Mouse (Mus musculus): ENCODE measurements around the gene Spdye4a. TPM values are rescaled to one million over a fixed set of nuclear protein-coding genes. Genes with fewer than 3 reads are reported as not detected.
A peak's percentile ranks its signal among the peaks of the same experiment; 100 is the strongest.
"Not testable (repeated sequence)": the region's sequence is repeated elsewhere in the genome, so short reads cannot be mapped to it uniquely, and the experiment has no call there.

The Spdye4a gene
- polyA plus RNA-seq, 1 experiment, result not detected

DNA sequence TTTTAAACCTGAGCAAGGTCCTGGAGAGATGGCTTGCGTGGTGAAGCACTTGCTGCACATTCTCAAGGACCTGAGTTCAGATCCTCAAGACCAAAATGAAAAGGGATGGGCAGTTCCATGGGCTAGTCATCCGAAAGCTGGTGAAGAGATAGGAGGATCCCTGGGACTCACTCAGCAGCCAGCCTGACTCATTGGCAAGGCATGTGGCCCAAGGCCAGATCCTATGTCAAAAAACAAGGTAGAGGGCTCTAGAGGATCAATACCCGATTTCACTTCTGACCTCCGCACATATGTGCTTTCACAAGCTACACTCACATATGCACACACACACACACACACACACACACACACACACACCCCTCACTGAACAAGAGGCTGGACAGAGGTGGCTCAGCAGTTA lies 30.2 kb downstream of the Spdye4a start:
- no peak for DNase-seq (ENCODE audit: low read depth in 1 of 2, low spot score in 2 of 2)
- H3K4me3 ChIP-seq (ENCODE audit: extremely low read depth, insufficient read depth, insufficient read length), result no peak overlapping the region
- TF ChIP-seq POLR2A (IDR thresholded peaks at IDR 0.05; ENCODE audit: low read depth, low read length) (no peak), CTCF (IDR thresholded peaks at IDR 0.05; ENCODE audit: extremely low read depth, insufficient read depth, insufficient read length, insufficient replicate concordance) (no peak)
- H3K27ac ChIP-seq (ENCODE audit: insufficient read depth, low read length), result no peak overlapping the region
- 83% methylated on average over 4 of the region's 4 CpGs for WGBS
- no peaks in the 10 kb centered on the region for H3K36me3 ChIP-seq (ENCODE audit: control insufficient read depth, insufficient read depth, low read length)
- H3K27me3 ChIP-seq (ENCODE audit: control insufficient read depth, insufficient read depth, low read length), result no peaks in the 10 kb centered on the region
- no peaks in the 10 kb centered on the region for H3K4me1 ChIP-seq (ENCODE audit: control insufficient read depth, insufficient read depth, insufficient read length)

DNA sequence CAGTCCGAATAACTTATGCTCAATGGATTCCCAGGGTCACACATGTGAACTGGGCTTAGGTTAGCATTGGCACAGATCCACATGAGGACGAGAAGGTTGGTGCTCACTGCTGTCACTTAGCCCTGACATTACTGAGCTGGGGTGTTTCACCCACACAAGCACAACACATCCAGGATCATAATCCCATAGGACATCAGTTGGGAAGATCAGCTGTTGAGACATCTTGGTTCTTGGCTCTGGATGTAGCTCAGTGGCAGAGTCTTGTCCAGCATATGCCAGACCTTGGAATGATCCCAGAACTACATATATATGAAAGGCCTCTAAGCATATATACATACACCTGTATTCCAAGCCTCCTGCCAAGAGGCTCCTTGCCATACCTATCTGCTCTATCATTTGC lies 31.5 kb downstream of the Spdye4a start:
- Histone ChIP-seq H3K4me1 (ENCODE audit: control insufficient read depth, insufficient read depth, insufficient read length) (no peaks in the 10 kb centered on the region), H3K27me3 (ENCODE audit: control insufficient read depth, insufficient read depth, low read length) (no peaks in the 10 kb centered on the region), H3K4me3 (ENCODE audit: extremely low read depth, insufficient read depth, insufficient read length) (no peak overlapping the region), H3K36me3 (ENCODE audit: control insufficient read depth, insufficient read depth, low read length) (no peaks in the 10 kb centered on the region), H3K27ac (ENCODE audit: insufficient read depth, low read length) (no peak overlapping the region)
- no peak for DNase-seq (ENCODE audit: low read depth in 1 of 2, low spot score in 2 of 2)
- WGBS, result 74% methylated on average over 2 of the region's 2 CpGs
- TF ChIP-seq POLR2A (IDR thresholded peaks at IDR 0.05; ENCODE audit: low read depth, low read length) (no peak), CTCF (IDR thresholded peaks at IDR 0.05; ENCODE audit: extremely low read depth, insufficient read depth, insufficient read length, insufficient replicate concordance) (no peak)

DNA sequence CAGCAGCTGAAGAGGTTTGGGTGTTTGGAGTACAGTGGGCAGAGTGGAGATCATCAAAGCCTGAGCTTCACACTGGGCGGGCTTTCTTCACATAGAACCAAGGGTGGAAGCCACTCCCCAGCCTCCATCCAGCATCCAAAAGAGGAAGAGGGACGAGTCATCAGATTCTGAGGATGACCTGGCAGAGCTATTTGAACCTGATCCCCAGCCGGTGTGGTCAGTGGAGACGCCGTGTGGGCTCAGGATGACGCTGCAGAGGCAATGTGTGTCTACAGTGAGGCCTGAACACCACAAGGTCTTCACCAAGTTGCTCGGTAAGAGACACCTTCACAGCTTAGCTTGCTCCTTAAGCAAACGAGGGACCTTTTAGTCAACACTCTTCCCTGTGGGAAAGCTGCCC lies 31.9 kb downstream of the Spdye4a start:
- WGBS, result 55% methylated on average over 8 of the region's 8 CpGs

DNA sequence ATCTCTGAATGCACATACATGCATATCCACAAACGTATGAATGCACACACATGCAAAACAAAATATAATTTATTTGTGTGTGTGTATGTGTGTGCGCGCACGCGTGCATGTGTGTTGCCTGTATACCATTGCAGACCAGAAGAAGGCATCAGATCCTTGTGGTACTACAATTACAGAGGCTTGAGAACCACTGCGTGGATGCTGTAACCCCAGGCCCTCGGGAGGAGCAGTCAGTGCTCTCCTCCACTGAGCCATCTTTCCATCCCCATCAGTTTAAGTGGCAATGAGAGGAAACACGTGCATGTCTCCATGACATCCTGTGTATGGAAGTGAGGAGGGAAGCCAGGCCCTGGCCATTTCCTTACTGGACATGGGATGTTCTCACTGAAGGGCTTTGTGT lies 33.9 kb downstream of the Spdye4a start:
- no peak for DNase-seq (ENCODE audit: low read depth in 1 of 2, low spot score in 2 of 2)
- H3K27me3 ChIP-seq (ENCODE audit: control insufficient read depth, insufficient read depth, low read length), result no peaks in the 10 kb centered on the region
- no peaks in the 10 kb centered on the region for H3K36me3 ChIP-seq (ENCODE audit: control insufficient read depth, insufficient read depth, low read length)
- TF ChIP-seq CTCF (IDR thresholded peaks at IDR 0.05; ENCODE audit: extremely low read depth, insufficient read depth, insufficient read length, insufficient replicate concordance) (no peak), POLR2A (IDR thresholded peaks at IDR 0.05; ENCODE audit: low read depth, low read length) (no peak)
- H3K4me1 ChIP-seq (ENCODE audit: control insufficient read depth, insufficient read depth, insufficient read length), result no peaks in the 10 kb centered on the region
- no peak overlapping the region for H3K27ac ChIP-seq (ENCODE audit: insufficient read depth, low read length)
- 84% methylated on average over 8 of the region's 8 CpGs for WGBS
- no peak overlapping the region for H3K4me3 ChIP-seq (ENCODE audit: extremely low read depth, insufficient read depth, insufficient read length)

More for the DNA sequence above, 31.9 kb downstream of the Spdye4a start:
- not testable (repeated sequence) for DNase-seq (ENCODE audit: low read depth in 1 of 2, low spot score in 2 of 2); H3K27ac ChIP-seq (ENCODE audit: insufficient read depth, low read length); H3K36me3 ChIP-seq (ENCODE audit: control insufficient read depth, insufficient read depth, low read length); H3K4me3 ChIP-seq (ENCODE audit: extremely low read depth, insufficient read depth, insufficient read length); H3K27me3 ChIP-seq (ENCODE audit: control insufficient read depth, insufficient read depth, low read length); H3K4me1 ChIP-seq (ENCODE audit: control insufficient read depth, insufficient read depth, insufficient read length)

DNA sequence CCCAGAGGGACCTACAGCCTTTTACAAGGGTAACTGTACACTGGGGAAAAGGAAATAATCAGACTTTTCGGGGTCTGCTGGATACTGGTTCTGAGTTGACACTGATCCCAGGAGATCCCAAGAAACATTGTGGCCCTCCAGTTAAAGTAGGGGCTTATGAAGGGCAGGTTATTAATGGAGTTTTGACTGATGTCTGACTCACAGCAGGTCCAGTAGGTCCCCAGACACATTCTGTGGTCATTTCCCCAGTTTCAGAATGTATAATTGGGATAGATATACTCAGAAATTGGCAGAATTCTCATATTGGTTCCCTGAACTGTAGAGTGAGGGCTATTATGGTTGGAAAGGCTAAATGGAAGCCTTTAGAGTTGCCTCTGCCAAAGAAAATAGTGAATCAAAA lies 38.7 kb downstream of the Spdye4a start:
- 89% methylated on average over 1 of the region's 1 CpGs for WGBS
- not testable (repeated sequence) for DNase-seq (ENCODE audit: low read depth in 1 of 2, low spot score in 2 of 2); H3K4me1 ChIP-seq (ENCODE audit: control insufficient read depth, insufficient read depth, insufficient read length); H3K27me3 ChIP-seq (ENCODE audit: control insufficient read depth, insufficient read depth, low read length); H3K4me3 ChIP-seq (ENCODE audit: extremely low read depth, insufficient read depth, insufficient read length); H3K36me3 ChIP-seq (ENCODE audit: control insufficient read depth, insufficient read depth, low read length); H3K27ac ChIP-seq (ENCODE audit: insufficient read depth, low read length)

DNA sequence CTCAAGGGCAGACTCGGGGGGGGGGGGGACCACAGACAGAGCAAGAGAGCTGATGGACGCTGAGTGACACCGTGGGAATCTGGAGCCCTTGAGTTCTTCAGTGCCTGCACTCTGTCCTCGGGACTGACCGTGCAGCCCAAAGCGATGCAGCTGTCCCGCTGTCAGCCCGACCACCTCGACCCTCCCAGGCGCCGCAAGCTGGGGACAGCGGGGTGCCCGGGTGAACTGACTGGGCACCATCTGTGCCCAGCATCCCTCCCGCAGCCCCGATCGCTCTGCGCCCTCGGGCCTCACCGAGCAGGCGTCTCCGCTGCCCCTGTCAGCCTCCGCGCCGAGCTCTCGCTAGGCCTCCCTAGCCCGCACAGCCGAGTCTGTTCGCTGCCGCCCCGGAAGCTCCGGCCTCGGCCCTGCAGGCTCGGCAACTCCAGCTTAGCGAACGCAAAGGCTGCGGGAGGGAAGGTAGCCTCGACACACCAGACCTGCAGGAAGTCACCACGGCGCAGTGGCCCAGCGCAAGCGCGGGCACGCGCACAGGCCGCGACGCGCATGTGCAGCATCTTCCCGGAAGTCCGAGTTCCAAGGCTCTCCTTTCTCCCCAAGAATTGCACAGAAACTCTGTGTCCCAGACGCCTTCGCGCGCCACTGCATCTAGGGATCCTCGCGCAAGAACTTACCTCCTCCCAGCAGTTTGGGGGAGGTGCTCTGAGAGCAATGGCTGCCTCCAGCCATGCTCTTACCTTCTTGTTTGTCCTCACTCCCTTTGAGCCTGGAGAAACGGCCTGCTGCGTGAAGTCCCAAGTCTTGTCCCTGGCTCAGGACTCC lies 46.2 kb downstream of the Spdye4a start, which contains the start of the genes Rbak and Spdye4b:
Gene Rbak, minus strand, starts transcription at position 521 of the 822 bp plus-strand sequence.
Gene Spdye4b, plus strand, starts transcription at position 763 of the 822 bp plus-strand sequence.
- Histone ChIP-seq H3K27me3 (ENCODE audit: control insufficient read depth, insufficient read depth, low read length) (no peaks in the 10 kb centered on the region), H3K4me1 (ENCODE audit: control insufficient read depth, insufficient read depth, insufficient read length) (no peaks in the 10 kb centered on the region; the same call in 1 of the 2 replicates), H3K27ac (ENCODE audit: insufficient read depth, low read length) (peak within 1 kb of the TSS; percentile 73), H3K4me3 (ENCODE audit: extremely low read depth, insufficient read depth, insufficient read length) (peak within 1 kb of the TSS; percentile 92), H3K36me3 (ENCODE audit: control insufficient read depth, insufficient read depth, low read length) (peaks cover 16% of the 10 kb centered on the region)
- peak; percentile 68 to 78 for DNase-seq (ENCODE audit: low read depth in 1 of 2, low spot score in 2 of 2)
- WGBS, result 2% methylated on average over 58 of the region's 58 CpGs
- TF ChIP-seq CTCF (IDR thresholded peaks at IDR 0.05; ENCODE audit: extremely low read depth, insufficient read depth, insufficient read length, insufficient replicate concordance), result no peak
- TF ChIP-seq POLR2A (IDR thresholded peaks at IDR 0.05; ENCODE audit: low read depth, low read length), result peak; percentile 74

DNA sequence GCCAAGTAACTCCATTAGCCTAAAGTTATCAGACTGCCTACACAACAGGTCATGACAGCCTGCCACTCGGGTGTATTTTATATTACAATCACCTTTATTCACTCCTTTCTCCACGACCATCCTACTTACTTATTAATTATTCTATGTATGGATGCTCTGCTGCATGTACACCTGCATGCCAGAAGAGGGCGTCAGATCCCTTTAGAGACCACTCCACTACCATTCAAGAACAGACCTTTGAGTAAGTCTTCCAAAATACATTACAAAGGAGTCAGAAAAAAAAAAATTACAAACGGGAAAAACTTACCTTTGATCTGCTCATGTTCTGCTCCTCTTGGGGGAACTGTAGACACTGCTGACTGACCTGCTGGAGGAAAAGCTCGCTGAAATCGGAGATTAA lies 47.5 kb downstream of the Spdye4a start:
- no peak for TF ChIP-seq POLR2A (IDR thresholded peaks at IDR 0.05; ENCODE audit: low read depth, low read length)
- TF ChIP-seq CTCF (IDR thresholded peaks at IDR 0.05; ENCODE audit: extremely low read depth, insufficient read depth, insufficient read length, insufficient replicate concordance), result no peak
- Histone ChIP-seq H3K27ac (ENCODE audit: insufficient read depth, low read length) (no peak overlapping the region), H3K4me3 (ENCODE audit: extremely low read depth, insufficient read depth, insufficient read length) (no peak overlapping the region), H3K27me3 (ENCODE audit: control insufficient read depth, insufficient read depth, low read length) (no peaks in the 10 kb centered on the region), H3K36me3 (ENCODE audit: control insufficient read depth, insufficient read depth, low read length) (peaks cover 28% of the 10 kb centered on the region), H3K4me1 (ENCODE audit: control insufficient read depth, insufficient read depth, insufficient read length) (no peaks in the 10 kb centered on the region; the same call in 1 of the 2 replicates)
- 48% methylated on average over 6 of the region's 6 CpGs for WGBS
- DNase-seq (ENCODE audit: low read depth in 1 of 2, low spot score in 2 of 2), result no peak

Data from spleen, adult 2 months (tissue).